Mouse (Mus musculus) left cerebral cortex, adult 11 months (tissue): ENCODE results near the gene Gna15.
A peak's percentile ranks its signal among the peaks of the same experiment; 100 is the strongest.

Experiments used
- DNase-seq: peaks from one replicate; pipeline ENCODE4 v3.0.0; 2022; ENCODE audit warnings: low spot score

Gna15 gene

GRCm38 (mm10) chr10:81553807-81554755, 30.1 kb upstream of the Gna15 start:
- DNase-seq, result no peak

GRCm38 (mm10) chr10:81553232-81553631, 29.2 kb upstream of the Gna15 start:
- DNase-seq, result no peak

GRCm38 (mm10) chr10:81551597-81552102, 27.6 kb upstream of the Gna15 start:
- DNase-seq, result peak; percentile 79

- DNase-seq, result no peak
Measured at GRCm38 (mm10) chr10:81550257-81550656, 26.2 kb upstream of the Gna15 start.

GRCm38 (mm10) chr10:81548944-81549343, 24.9 kb upstream of the Gna15 start:
- no peak for DNase-seq

- DNase-seq, result no peak
Measured at GRCm38 (mm10) chr10:81546788-81547571, 23.0 kb upstream of the Gna15 start.

GRCm38 (mm10) chr10:81546332-81546731, 22.3 kb upstream of the Gna15 start:
- no peak for DNase-seq

GRCm38 (mm10) chr10:81545161-81545747, 21.2 kb upstream of the Gna15 start, which contains the start of gene Gna11:
Gna11 (minus strand) TSS chr10:81545190.
- DNase-seq, result peak; percentile 99

GRCm38 (mm10) chr10:81544296-81545160, 20.5 kb upstream of the Gna15 start:
- no peak for DNase-seq

GRCm38 (mm10) chr10:81543633-81544032, 19.6 kb upstream of the Gna15 start:
- DNase-seq, result no peak

- DNase-seq, result no peak
Measured at GRCm38 (mm10) chr10:81542727-81543460, 18.9 kb upstream of the Gna15 start.

GRCm38 (mm10) chr10:81541803-81542202, 17.8 kb upstream of the Gna15 start:
- DNase-seq, result no peak

GRCm38 (mm10) chr10:81541363-81541762, 17.3 kb upstream of the Gna15 start:
- DNase-seq, result no peak

GRCm38 (mm10) chr10:81538321-81539048, 14.5 kb upstream of the Gna15 start:
- DNase-seq, result no peak

- no peak for DNase-seq
Measured at GRCm38 (mm10) chr10:81537429-81537828, 13.4 kb upstream of the Gna15 start.

GRCm38 (mm10) chr10:81536734-81537133, 12.7 kb upstream of the Gna15 start:
- DNase-seq, result no peak

GRCm38 (mm10) chr10:81534826-81535225, 10.8 kb upstream of the Gna15 start:
- DNase-seq, result no peak

GRCm38 (mm10) chr10:81526779-81527178, 2.8 kb upstream of the Gna15 start:
- DNase-seq, result peak; percentile 60

- DNase-seq, result no peak
Measured at GRCm38 (mm10) chr10:81525017-81525694, 1.1 kb upstream of the Gna15 start.
